Mouse (Mus musculus) splenic B cell, adult 2 months (primary cell): ENCODE measurements around the gene Ablim2.

Experiments
- DNase-seq: peaks from one replicate; pipeline ENCODE4 v3.0.0-alpha.2; 2011; ENCODE audit warnings: low read depth, low spot score
- H3K27me3 ChIP-seq: 2 replicates; pipeline ENCODE4 v1.6.1; 2012; ENCODE audit warnings: mild to moderate bottlenecking, low read length, moderate library complexity, mixed read lengths; ENCODE audit not compliant: control insufficient read depth, poor library complexity, insufficient read depth, severe bottlenecking
- H3K36me3 ChIP-seq: 2 replicates; pipeline ENCODE4 v1.6.1; 2012; ENCODE audit warnings: mild to moderate bottlenecking, low read length, moderate library complexity, mixed read lengths; ENCODE audit not compliant: control insufficient read depth, poor library complexity, insufficient read depth, severe bottlenecking

The Ablim2 gene

DNA sequence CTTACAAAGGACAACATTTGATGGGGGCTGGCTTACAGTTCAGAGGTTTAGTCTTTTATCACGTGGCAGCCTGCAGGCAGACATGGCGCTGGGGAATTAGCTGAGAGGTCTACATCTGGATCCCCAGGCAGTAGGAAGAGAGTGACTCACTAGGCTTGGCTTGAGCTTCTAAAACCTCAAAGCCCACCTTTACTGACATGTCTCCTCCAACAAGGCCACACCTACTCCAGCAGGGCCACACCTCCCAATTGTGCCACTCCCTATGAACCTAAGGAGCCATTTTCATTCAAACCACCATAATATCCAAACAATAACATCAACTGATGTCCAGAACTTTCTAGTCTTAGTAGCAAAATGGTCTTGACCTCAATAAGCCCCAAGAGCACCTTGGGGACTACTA is 12.6 kb downstream of the Ablim2 start:
- H3K27me3 ChIP-seq: no peaks in the 10 kb centered on the region; the same call in none of the 2 replicates
- DNase-seq: no peak
- no peaks in the 10 kb centered on the region for H3K36me3 ChIP-seq

DNA sequence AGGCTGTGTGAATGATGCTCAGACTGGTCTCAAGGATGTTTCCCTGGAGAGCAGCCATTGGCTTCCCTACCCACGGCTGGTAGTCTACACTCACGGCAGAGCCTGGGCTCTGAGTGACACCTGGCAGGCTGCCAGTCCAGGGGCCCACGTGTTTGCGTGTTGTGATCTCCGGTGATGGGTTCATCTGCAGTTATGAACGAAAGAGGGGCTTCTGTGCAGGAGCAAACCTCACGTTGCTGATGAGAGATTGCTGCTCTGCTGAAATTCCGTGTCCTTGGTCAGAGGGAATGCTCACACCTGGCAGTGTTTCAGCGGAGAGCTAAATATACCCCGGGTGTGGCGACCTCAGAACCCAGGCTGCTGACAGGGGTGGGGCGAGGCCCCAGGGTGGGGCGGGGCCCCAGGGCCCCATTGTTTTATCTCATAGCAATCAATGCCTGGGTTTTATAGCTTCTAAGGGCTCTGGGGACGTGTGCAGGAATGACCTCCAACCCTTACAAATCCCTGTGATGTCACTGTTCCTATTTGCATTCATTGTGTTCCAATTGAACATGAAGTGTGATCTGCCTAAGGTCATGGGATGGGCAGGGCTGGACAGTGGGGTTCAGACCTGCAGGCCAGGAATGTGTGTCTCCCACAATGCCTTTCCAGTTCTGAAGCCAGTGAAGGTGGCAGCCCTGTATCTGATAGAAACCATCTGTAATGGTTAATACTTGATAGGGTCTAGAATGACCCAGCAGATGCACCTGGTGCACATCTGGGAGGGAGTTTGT is 13.4 kb downstream of the Ablim2 start:
- no peaks in the 10 kb centered on the region for H3K36me3 ChIP-seq
- no peak for DNase-seq
- no peaks in the 10 kb centered on the region; the same call in none of the 2 replicates for H3K27me3 ChIP-seq

DNA sequence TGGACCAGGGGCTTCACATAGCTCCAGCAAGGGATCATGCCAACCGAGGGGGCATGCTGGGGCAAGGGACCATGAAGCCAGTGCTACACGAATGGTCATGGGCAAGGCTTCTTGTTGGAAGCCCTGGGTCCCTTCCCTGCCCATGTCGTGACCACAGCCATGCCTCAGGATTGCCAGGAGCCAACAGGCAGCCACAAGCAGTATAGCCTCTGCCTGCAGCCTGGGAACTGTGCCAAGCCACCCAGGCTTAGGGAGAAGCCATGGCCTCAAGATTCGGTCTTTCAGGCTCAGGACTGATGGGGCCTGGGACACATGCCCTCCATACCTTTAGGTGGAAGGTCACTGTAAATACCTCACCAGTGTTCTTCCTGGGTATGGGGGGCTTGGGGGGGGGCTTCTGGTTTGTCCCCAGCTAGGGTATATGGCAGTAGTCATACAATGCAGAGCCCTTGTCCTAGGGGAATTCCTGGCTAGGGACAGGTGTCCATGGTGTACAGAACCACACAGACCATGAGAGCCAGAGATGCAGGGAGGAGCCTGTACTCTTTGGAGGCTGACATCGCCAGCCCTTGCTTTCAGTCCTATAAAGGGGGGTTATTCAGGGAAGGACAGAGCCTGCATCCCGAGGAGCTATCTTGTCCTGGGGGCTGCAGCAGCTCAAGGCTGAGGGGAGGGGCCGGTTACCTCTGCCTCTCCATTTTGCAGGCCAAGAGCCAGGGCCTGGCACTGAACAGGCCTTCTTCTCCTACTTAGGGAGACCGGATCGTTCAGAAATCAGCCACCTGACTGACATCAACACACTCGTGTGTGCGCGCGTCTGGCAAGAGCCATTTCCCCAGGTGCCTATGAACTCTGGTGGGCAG is 15.8 kb downstream of the Ablim2 start:
- DNase-seq: no peak
- no peaks in the 10 kb centered on the region for H3K36me3 ChIP-seq

DNA sequence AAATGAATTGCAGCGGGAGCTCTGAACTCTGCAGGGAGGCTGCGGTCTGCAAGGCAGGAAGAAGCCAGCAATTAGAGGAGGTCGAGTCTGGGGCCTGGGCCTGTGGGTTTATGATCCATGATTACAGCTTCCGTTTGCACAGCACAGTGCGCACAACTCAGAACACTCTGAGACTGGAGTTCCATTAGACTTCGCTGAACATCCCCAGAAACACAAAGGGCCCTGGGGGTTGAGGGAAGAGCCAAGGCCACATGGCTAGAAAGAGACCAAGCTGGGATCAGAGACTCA is 16.4 kb downstream of the Ablim2 start:
- DNase-seq: no peak
- Histone ChIP-seq H3K27me3 (no peaks in the 10 kb centered on the region), H3K36me3 (no peaks in the 10 kb centered on the region)

More for the DNA sequence above, 15.8 kb downstream of the Ablim2 start:
- H3K27me3 ChIP-seq: no peaks in the 10 kb centered on the region; the same call in 1 of the 2 replicates

DNA sequence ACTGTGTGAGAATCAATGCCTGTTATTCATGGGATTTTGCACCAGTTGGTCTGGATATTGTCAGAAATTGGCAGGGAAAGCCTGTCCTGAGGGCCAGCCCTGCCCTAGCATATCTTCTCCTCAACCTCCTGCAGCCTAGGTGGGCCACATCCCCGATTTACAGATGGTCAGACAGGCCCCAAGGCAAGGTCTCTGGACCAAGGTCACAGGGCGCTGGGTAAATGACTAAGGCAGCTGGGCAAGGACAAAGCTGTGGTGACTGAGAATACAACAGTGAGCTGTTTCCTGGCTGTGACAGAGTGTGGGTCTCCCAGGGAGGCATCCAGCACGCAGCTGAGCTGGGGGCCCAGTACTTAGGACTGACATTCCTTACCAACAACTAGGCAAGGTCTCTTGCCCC is 23.4 kb downstream of the Ablim2 start:
- H3K27me3 ChIP-seq: no peaks in the 10 kb centered on the region
- no peaks in the 10 kb centered on the region for H3K36me3 ChIP-seq
- DNase-seq: no peak

DNA sequence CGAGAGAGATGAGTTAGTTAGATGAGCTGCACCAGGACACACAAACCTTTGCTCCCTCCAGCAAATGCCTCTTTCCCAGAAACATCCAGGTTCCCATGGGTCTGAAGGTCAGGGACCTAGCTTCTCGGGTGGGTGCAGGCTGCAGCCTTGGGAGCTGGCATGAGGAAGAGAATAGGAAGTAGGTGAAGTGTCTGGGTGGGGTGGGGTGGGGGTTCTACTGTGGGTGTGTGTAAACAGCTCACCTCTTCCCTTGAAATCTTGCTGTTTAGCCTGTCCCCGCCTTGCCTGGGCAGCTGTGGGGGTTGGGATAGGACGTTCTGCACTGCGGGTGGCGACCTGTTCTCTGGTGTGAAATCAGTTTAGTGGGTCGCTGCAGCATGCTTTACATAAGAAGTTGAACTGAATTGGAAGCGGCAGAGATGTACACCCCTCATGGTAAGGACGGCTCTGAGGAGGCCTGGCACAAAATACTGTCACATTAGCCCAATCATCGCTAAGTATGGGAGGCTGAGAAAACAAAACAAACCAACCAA is 25.0 kb downstream of the Ablim2 start:
- Histone ChIP-seq H3K36me3 (no peaks in the 10 kb centered on the region), H3K27me3 (no peaks in the 10 kb centered on the region)
- DNase-seq: no peak

DNA sequence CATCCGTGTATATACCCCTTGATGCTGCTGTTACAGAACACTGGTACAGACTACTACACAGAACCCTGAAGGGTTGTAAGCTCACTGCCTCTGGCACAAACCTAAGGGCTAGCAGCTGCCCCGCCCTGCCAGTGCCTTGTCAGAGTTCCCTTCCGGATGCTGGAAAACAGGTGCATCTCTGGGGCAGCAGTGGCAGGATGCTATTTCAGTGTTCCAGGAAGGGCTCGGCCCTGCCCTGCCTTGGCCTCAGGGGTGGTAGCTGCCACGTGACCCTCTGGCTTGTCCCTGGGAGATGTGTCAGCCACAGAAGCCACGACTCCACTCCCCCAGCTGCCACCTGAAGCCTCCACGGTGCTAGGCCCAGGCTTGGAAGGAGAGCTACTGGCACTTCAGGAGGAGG is 28.2 kb downstream of the Ablim2 start:
- Histone ChIP-seq H3K36me3 (no peaks in the 10 kb centered on the region), H3K27me3 (no peaks in the 10 kb centered on the region)
- DNase-seq: no peak

DNA sequence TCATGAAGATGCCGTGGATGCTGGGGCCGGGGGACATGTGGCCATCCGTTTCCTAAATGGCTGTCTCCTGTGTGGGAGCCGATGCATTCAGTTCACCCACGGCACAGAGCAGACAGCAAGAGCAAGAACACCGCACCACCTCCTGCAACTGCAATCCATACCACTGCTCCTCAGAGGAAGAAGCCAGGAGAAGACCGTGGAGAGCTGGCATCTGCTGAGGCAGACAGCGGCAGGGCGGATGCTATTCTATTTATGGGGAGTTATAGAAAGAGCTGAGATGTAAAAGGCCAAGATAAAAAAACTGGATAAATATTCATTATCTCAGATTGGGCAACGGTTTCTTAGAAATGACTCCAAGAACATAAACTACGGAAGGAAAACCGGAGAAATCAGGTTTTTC is 30.2 kb downstream of the Ablim2 start:
- H3K27me3 ChIP-seq: no peaks in the 10 kb centered on the region
- no peak for DNase-seq
- no peaks in the 10 kb centered on the region for H3K36me3 ChIP-seq

DNA sequence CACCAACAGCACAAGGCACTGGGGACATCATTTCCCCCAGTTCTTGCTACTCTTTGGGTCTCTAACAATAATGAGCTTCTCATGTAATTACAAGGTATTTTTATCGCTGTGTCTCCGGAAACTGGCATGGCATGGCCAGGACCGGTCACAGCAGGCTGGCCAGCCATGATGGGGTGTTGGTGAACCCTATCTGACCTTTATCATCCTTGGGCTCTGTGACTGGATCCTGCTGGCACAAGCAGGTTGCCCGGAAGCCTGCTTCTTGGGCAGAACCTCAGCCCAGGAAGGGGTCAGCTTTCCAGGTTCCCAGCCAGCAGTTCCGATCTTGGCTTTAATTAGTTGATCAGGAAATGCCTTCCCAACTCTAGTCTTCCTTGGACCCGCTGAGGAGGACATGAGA is 31.0 kb downstream of the Ablim2 start:
- Histone ChIP-seq H3K36me3 (no peaks in the 10 kb centered on the region), H3K27me3 (no peaks in the 10 kb centered on the region)
- DNase-seq: no peak

DNA sequence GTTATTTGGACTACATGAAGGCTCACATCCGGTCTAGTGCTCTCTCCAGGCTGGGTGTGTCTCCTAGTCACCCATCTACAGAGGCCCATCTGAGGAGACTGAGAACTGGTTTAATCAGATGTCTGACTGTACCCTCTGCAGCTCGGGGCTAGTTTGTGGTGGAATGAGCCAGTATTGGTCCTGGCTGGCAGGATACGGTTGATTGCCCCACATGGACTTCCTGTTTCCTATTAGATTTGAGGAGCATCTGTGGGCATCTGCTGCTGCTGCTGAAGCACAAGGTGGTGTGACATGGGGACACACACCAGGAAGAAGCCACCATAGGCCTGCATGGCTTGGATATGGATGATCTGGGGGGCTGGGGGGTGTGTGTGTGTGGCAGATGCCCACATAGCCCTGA is 32.0 kb downstream of the Ablim2 start:
- H3K27me3 ChIP-seq: no peaks in the 10 kb centered on the region
- no peaks in the 10 kb centered on the region for H3K36me3 ChIP-seq
- no peak for DNase-seq

DNA sequence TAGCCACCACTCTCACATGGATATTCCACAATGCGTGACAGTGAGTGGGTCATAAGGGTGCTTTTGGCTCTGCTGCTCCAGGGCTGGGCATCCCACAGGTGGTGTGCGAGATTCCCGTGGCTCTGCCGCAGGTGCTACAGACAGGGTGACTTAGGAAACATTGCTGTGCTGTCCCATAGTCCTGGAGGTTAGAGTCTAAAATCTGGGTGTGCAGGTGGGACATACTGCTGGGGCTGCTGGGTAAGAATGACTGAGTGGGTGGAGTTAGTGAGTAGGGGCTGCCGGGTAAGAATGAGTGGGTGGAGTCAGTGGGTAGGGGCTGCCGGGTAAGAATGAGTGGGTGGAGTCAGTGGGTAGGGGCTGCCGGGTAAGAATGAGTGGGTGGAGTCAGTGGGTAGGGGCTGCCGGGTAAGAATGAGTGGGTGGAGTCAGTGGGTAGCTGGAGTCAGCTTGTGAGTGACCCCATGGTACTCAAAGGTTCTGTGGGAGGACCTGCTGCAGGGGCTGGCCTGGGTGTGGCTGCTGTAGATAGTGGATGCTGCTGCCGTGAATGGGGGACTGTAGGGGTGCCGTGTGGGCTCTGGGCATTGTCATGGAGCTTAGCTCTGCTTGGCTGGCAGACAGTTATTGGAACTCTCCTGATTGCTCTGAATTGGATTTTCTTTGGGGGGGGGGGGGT is 32.8 kb downstream of the Ablim2 start:
- Histone ChIP-seq H3K36me3 (no peaks in the 10 kb centered on the region), H3K27me3 (no peaks in the 10 kb centered on the region)
- DNase-seq: no peak

DNA sequence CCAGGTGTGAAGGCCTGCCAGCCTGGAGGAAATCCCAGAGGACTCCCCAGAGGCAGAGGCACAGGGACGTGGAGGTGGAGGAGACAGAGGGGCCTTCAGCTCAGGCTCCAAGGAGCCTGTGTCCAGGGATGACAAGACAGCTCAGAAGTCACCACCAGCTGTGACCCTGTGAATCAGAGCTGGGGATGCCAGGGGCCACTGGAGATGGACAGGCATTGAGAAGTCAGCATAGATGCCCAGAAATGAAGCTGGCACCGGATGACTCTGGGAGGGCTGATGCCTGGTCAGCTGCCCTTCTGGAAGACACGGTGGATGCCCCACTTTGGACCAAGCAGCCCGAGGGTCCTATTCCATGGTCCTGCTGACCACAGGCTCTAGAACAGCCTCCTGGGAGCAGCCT is 36.3 kb downstream of the Ablim2 start:
- no peaks in the 10 kb centered on the region for H3K36me3 ChIP-seq
- DNase-seq: no peak
- H3K27me3 ChIP-seq: no peaks in the 10 kb centered on the region

DNA sequence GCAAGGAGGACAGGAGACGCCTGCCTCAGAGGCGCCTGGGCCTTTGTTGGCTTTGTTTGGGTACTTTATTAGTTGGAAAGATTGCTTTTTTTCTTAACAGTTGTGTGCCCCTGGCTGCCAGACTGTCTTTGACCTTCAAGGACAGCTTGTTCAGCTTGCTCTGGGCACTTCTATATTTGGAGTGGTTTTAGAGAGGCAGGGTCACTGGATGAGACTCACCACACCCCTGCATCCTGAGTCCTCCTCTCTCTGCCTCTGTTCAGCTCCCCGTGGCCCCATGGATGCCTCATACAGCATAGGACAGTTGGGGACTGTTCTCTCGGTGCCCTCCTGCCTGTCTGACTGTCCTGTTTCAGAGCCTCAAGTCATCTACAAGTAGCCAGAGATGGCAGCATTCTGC is 37.3 kb downstream of the Ablim2 start:
- no peaks in the 10 kb centered on the region for H3K36me3 ChIP-seq
- no peak for DNase-seq
- H3K27me3 ChIP-seq: no peaks in the 10 kb centered on the region

DNA sequence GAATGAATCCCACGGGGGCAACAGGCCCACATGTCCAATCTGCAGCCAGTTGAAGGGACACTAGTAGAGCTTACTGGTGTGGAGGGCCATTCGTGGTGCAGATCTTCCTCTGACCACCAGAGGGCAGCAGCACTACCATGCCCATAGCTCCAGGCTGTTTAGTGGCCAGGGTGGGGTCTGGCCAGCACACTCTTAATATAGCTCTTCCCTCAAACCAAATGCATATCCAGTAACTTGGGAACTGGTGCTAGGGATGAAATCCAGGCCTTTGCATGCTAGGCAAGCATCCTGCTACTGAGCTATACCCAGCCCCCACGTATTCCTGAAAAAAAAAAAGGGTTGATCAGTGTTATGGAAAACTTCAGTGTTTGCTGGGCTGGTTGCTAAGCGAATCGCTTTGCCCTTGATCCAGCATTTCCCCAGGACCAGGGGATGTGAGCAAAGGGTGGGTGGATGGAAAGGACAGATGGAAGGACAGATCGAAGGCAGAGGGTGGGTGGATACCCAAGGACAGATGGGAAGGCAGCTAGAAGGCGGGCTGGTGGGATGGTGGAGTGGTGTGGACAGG is 37.9 kb downstream of the Ablim2 start:
- Histone ChIP-seq H3K36me3 (no peaks in the 10 kb centered on the region), H3K27me3 (no peaks in the 10 kb centered on the region)
- DNase-seq: peak; percentile 71
